Mouse (Mus musculus) left cerebral cortex, adult 2 months (tissue): Measurements from ENCODE around the gene Rnf43. TPM values are rescaled to one million over a fixed set of nuclear protein-coding genes. Genes with fewer than 3 reads are reported as not detected.

Source experiments
- DNase-seq, 2 experiments: peaks; one replicate each; pipeline ENCODE4 v3.0.0; 2021 to 2022; ENCODE audit warnings: low spot score in 2 of 2, mixed read lengths in 1 of 2; ENCODE audit errors: extremely low spot score in 1 of 2
- H3K27ac ChIP-seq: fragments of 200-600 bp; 2 replicates; pipeline ENCODE4 v1.8.1; 2022
- H3K4me3 ChIP-seq: fragments of 200-600 bp; 2 replicates; pipeline ENCODE4 v1.8.1; 2022
- CTCF ChIP-seq: fragments of 200-600 bp; IDR thresholded peaks from 2 replicates; pipeline ENCODE4 v1.8.1; 2022; ENCODE audit warnings: antibody characterized with exemption, mild to moderate bottlenecking, moderate library complexity
- intact Hi-C: fragments of 180-260 bp; cut with DNase I; formaldehyde crosslinking; loops from one replicate; pipeline ENCODE4 v1.15.1; 2025
- total RNA-seq, 2 experiments: library from RNA; stranded (reverse); gene quantifications; 2 replicates each; pipeline ENCODE4 v1.2.3; 2021

The Rnf43 gene
- total RNA-seq, 2 experiments from 2014 or later, result 1.7 to 2.8 TPM

DNA sequence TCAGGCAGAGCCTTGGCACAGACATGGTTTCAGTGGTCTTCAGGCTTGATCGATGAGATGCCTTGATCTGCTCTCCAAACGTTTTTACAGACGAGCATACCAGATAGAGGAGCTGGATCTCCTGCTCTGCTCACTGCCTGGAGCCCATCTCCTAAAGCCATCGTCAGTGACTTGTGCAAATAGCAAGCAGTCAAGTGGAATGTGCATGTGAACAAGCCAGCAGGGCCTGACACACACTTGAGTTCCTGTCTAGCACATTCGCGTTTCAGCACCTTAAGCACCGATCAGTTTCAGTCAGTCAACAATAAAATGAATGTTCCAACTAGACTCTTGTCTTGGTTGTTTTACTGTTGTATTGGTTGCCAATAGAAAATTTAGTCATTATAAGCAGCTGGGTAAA, 3.3 kb upstream of the Rnf43 start:
- H3K4me3 ChIP-seq, result no peak overlapping the region
- DNase-seq, result no peak
- no peak for TF ChIP-seq CTCF
- intact Hi-C loops, result no loop called here
- H3K27ac ChIP-seq, result no peak overlapping the region

DNA sequence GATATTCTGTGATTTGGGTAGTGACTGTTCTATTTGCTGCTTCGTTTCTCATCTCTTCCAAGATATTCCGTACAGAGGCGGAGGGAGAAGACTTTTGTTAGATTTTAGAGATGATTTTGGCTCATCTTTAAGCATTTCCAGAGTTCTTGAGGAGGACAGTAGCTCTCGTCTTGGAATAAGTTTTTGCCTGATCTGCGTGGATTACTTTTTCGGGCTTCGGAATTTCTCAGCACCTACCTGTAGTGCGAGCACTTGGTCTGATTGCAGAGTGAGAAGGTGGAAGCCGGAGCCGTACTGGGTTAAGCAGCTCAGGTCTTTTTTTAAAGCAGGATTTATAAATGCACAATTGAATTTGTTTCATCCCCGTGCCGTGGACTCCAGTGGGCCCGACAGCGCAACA, 300 bp downstream of the Rnf43 start:
- intact Hi-C loops, result loop anchor here (1.0 to 2.0 kb wide), 5 partner anchors 74 to 288 kb away; partner anchors contain the start of gene Supt4a
- DNase-seq, result no peak
- no peak for TF ChIP-seq CTCF
- Histone ChIP-seq H3K4me3 (peak overlapping the region; percentile 50), H3K27ac (no peak overlapping the region)

DNA sequence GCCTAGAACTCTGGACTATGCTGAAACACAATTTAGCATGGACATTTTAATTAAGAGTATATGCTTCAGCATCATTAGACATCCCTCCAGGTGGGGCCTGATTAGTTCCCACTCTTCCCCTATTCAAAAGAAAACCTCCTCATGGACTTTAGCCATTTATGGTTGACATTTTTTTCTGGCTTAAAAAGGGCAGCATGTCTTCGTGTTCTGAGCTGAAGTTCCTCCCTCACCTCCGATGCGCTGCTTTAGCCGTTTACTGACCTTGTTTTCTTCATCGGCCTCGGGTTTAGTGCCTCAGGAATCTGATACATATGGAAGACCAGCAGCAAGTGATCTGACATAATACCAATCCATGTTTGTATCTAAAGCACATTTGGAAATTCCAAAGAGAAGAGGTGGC, 1.4 kb downstream of the Rnf43 start:
- Histone ChIP-seq H3K27ac (no peak overlapping the region), H3K4me3 (no peak overlapping the region)
- DNase-seq, result no peak
- TF ChIP-seq CTCF, result no peak
- intact Hi-C loops, result loop anchor here (2.0 kb wide), 4 partner anchors 73 to 287 kb away; partner anchors contain the start of gene Supt4a

DNA sequence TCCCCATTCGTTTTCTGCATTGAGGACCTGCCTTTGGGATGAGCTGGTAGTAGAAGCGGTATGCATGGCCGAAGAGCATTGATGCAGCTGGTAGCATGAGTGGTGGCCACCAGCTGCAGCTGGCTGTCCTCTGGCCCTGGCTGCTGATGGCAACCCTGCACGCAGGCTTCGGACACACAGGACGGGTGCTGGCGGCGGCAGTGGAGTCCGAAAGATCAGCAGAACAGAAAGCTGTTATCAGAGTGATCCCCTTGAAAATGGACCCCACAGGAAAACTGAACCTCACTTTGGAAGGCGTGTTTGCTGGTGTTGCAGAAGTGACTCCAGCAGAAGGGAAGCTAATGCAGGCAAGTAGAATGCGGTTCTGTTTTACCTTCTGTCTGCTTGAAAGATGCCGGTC, 2.0 kb downstream of the Rnf43 start:
- DNase-seq, result no peak
- Histone ChIP-seq H3K27ac (no peak overlapping the region), H3K4me3 (0 out of 2 replicates have a peak overlapping the region, but pooled peaks have one; percentile 16)
- intact Hi-C loops, result no loop called here
- TF ChIP-seq CTCF, result no peak

DNA sequence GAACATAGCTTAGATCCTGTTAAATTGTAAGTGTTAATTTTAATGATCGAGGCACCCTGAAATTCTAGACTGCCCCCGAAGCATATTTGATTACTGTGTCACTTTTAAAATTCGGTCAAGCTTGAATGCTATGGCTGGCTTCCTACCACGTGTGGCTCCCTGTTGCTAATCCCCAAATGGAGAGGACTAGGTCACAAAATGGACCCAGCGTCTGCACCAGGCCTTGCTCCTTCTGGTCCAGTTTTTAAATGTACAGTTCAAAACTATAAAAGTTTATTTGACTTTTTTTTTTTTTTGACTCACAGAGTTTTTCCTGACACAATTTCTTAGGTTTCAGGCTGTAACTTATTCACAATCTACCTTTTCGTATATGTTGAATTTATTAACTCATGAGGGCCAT, 2.7 kb downstream of the Rnf43 start:
- Histone ChIP-seq H3K27ac (no peak overlapping the region), H3K4me3 (no peak overlapping the region)
- TF ChIP-seq CTCF, result no peak
- DNase-seq, result no peak
- intact Hi-C loops, result no loop called here

DNA sequence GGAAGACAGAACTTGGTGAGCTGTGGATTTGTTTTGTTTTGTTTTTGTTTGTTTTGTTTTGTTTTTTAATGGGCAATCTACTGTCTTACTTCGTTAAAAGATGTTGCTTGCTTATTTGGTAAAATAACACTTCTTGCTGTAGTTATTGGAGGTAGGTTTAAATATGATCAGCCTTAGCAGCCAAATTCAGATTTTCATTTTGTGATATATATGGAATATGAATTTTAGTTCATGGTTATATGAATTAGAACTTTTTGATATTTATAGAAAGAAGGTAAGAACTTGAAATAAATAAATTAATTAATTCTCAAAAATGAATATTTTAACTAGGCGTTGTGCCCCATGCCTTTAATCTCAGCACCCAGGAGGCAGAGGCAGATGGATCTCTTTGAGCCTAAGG, 3.1 kb downstream of the Rnf43 start:
- no peak for TF ChIP-seq CTCF
- no peak for DNase-seq
- intact Hi-C loops, result no loop called here
- Histone ChIP-seq H3K27ac (no peak overlapping the region), H3K4me3 (no peak overlapping the region)

DNA sequence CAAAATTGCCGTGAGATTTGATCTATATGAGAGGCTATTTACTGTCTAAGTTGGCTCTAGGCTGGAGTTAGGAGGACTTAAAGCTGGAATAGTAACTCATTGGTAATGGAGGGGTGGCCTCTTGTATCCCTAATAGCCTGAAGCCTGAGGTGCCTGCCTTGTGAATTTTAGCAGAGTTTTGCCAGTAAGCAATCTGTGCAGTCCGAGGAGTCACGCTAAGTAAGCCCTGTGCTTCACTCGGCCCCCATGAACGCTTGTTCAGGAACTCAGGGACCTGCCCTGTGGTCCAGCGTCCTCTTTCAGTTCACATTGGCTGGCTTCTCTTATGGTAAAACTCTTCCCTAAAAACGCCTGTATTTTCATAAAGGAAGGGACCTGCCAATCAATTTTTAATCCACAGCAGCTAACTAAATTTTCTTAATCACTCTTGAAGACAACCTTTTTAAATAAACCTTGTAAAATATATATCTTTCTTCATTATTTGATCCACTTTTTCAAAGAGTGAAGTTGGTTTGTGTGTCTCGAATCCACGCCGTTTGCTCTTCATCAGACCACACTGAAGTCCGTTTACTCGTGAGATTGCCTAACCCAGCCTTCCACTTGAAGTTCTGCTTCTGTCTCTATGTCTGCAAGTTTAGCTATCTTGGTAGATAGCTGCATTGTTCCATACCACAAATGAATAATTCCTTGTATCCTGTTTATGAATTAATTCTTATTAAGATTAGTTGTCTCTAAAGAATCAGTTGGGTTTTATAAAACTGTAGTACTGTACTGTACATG, 3.9 kb downstream of the Rnf43 start:
- DNase-seq, result no peak
- no peak for TF ChIP-seq CTCF
- Histone ChIP-seq H3K27ac (no peak overlapping the region), H3K4me3 (0 out of 2 replicates have a peak overlapping the region, but pooled peaks have one; percentile 5)
- intact Hi-C loops, result no loop called here

DNA sequence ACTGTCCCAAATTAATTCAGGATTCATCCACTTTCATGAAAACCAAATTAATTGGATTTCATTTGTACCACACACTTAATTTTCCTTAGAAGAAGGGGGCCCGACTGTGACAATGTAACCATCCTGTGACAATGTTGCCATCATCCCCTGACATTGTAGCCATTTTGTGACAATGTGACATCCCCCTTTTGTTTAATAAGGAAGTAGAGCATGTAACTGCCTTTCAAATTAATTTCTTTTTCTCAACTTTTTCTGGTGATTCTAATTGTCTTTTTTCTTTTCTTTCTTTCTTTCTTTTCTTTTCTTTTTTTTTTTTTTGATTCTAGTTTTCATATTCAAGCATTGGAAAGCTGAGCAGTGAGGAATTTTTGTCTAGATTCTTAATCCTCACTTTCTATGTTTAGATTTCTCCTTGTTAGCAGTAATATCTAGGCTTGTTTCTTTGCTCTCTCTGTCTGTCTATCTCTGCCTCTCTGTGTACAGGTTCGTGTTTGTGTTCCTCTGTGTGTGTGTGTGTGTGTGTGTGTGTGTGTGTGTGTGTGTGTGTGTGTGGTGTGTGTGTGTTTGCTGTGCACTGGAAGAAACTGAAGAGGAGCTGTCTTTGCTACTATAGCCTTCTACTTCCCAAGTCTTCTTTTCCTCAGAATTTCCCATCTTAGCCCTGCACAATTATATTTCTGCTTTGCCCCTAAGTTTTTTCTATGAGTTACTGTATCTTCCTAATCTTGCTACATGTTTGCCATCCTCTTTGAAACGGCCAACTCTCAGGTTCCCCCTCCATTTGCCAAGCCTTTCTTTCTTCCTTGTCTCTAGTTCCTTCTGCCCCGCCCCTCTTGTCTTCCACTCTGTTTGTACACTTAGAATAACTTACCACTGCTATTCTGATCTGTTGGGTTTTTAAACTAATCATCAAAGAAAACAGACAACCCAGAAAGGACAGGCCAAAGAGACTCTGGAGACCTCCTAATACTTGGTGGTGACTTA, 4.9 kb downstream of the Rnf43 start:
- no peak for DNase-seq
- TF ChIP-seq CTCF, result no peak
- H3K27ac ChIP-seq, result no peak overlapping the region
- intact Hi-C loops, result no loop called here
- H3K4me3 ChIP-seq, result no peak overlapping the region

DNA sequence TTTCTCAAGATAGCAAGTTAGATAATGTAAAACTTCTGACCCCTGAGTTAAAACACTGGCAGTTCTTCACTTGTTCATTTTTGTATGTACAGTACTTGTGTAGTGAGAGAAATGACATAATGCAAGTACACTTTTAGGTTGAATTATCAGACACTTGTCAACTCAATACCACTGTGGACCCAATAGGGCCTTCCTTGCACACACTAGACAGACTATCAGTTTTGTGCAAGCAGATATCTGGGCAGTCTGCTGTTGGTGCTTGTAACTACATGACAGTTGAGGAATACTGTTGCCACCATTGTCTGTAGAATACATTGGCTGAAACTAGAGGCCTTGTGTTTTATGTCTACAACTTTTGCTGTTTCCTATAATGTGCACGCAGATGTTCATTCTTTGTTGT, 10.8 kb downstream of the Rnf43 start:
- Histone ChIP-seq H3K27ac (no peak overlapping the region), H3K4me3 (no peak overlapping the region)
- DNase-seq, result no peak
- intact Hi-C loops, result no loop called here
- TF ChIP-seq CTCF, result no peak

DNA sequence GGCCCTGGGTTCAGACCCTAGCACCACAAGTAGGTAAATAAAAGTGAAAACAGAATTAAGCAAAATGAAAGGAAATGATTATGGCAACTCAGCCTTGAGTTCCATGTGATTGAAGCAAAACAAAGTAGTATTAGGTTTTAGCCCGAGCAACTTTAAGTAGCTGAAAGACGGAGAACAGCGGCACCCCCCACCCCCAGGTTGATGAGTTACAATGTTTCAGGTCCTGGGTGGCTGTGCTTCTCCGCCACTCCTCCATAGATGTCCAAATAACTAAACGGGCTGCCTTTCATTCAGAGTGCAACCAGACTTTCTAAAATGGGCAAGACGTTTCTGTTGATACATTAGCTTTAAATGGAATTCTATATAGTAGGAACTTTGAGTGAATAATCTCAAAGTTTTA, 13.1 kb downstream of the Rnf43 start:
- no peak for DNase-seq
- intact Hi-C loops, result no loop called here
- no peak overlapping the region for H3K27ac ChIP-seq
- no peak overlapping the region for H3K4me3 ChIP-seq
- TF ChIP-seq CTCF, result no peak

DNA sequence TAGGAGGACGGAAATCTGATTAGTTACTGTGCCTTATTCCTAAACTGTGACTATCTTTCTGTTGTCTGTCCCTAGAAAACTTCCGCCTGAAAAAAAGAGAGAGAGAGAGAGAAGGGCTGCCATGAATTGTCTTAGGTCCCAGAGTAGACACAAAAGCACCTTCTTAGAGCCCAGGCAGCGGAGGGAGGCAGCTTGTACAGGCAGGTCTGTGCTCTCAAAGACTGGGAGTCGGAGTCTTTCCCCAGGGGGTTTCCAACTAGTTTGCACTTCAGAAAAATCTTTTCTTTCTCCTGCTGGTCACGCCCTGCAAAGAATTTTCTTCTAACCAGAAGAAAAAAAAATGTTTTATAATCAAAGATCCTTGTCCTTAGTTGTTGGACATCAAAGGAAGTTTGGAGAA, 15.2 kb downstream of the Rnf43 start:
- intact Hi-C loops, result no loop called here
- no peak for DNase-seq

DNA sequence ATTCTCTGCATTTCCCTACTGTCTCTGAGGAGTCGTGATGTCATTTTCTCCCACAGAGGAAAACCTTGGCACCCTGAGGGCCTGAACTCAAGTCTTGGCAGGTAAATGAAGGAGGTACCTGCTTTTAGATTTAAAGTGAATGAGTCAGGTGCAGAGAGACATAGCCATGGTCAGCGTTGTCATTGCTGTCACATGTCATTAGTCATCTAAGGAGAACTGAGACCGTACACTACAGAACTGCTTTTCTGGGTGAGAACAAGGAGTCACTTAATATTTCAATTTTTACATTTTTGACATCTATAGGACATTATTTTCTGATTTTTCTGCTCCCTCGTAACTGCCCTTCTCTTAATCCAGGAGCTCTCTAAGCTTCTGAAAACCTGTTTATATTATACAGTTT, 16.0 kb downstream of the Rnf43 start:
- H3K4me3 ChIP-seq, result no peak overlapping the region
- no peak overlapping the region for H3K27ac ChIP-seq
- DNase-seq, result no peak
- TF ChIP-seq CTCF, result no peak
- intact Hi-C loops, result no loop called here

More for the DNA sequence above, 15.2 kb downstream of the Rnf43 start:
- no peak overlapping the region for H3K4me3 ChIP-seq
- TF ChIP-seq CTCF, result no peak
- H3K27ac ChIP-seq, result no peak overlapping the region
